Mouse (Mus musculus) neural tube, embryonic 12.5 days (tissue): Measurements from ENCODE around the gene Lrrc39. TPM values are rescaled to one million over a fixed set of nuclear protein-coding genes. Genes with fewer than 3 reads are reported as not detected.
A peak's percentile ranks its signal among the peaks of the same experiment; 100 is the strongest.
"Not testable (repeated sequence)": the region's sequence is repeated elsewhere in the genome, so short reads cannot be mapped to it uniquely, and the experiment has no call there.

Experiments
- ATAC-seq: fragments of 200-750 bp; cut with Nextera tagmentation; 2 replicates; pipeline ENCODE4 v1.8.0; 2017; ENCODE audit warnings: low read depth, mild to moderate bottlenecking, moderate TSS enrichment, moderate library complexity; ENCODE audit not compliant: low FRiP score
- H3K27ac ChIP-seq: fragments of 300-500 bp; sonication (generic); 2 replicates; pipeline ENCODE4 v1.5.1; 2016
- H3K27me3 ChIP-seq: fragments of 300-500 bp; sonication (generic); replicated peaks from 2 replicates; pipeline ENCODE4 v1.6.1; 2016; ENCODE audit warnings: mild to moderate bottlenecking
- H3K36me3 ChIP-seq: fragments of 300-500 bp; sonication (generic); 2 replicates; pipeline ENCODE4 v1.6.1; 2016; ENCODE audit warnings: mild to moderate bottlenecking
- H3K4me1 ChIP-seq: fragments of 300-500 bp; sonication (generic); 2 replicates; pipeline ENCODE4 v1.6.1; 2016
- H3K4me2 ChIP-seq: fragments of 300-500 bp; sonication (generic); replicated peaks from 2 replicates; pipeline ENCODE4 v1.6.1; 2016; ENCODE audit warnings: mild to moderate bottlenecking
- H3K4me3 ChIP-seq: fragments of 300-500 bp; sonication (generic); 2 replicates; pipeline ENCODE4 v1.5.1; 2016
- H3K9ac ChIP-seq: fragments of 300-500 bp; sonication (generic); 2 replicates; pipeline ENCODE4 v1.6.1; 2016; ENCODE audit warnings: mild to moderate bottlenecking
- H3K9me3 ChIP-seq: fragments of 300-500 bp; sonication (generic); 2 replicates; pipeline ENCODE4 v1.6.1; 2016; ENCODE audit warnings: mild to moderate bottlenecking
- WGBS: fragments of 180-500 bp; shearing (Covaris S2); methylation state at CpG from one replicate; pipeline ENCODE4 v1.1.7; 2016; 5-methylcytosine and 5-hydroxymethylcytosine counted together
- polyA plus RNA-seq: library from polyadenylated mRNA; unstranded; fragments of >200 nt; fragmentation: Nextera tagmentation; extraction: Ambion mirVana; gene quantifications from 2 replicates; pipeline ENCODE4 v1.2.1, GENCODE M21; 2016

Gene Lrrc39
- 0.70 and 0.98 TPM in 2 replicates for polyA plus RNA-seq

DNA sequence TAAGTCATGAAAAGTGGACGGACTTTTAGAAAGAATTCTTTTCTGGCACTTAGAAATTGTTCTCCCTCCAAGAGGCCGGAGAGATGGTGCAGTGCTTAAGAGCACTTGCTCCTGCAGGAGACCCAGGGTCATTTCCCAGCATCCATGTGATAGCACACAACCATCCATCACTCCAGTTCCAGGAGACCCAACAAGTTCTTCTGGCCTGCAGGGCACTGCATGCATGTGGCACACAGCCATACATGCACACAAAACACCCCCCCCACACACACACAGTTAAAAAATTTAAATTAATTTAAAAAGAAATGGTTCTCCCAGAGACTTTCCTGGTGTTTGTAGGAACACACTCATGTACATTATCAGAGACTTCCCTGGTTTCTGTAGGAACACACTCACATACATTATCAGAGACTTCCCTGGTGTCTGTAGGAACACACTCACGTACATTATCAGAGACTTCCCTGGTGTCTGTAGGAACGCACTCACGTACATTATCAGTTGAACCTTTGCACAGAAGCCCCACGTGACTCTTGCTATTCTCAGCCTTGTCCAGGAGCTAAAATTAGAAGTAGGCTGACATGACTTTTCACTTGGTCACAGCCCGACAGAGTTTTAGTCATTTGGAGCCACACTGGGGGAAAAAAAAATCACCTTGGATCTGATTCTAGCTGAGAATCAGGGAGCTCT is at the start of gene Lrrc39:
Gene Lrrc39 (plus strand): TSS at position 566 of the 687 bp plus-strand sequence.
- no peaks in the 10 kb centered on the region; the same call in 1 of the 2 replicates for H3K9me3 ChIP-seq
- H3K9ac ChIP-seq = no peak within 1 kb of the TSS
- no peaks in the 10 kb centered on the region for H3K4me1 ChIP-seq
- no peak for ATAC-seq
- H3K4me2 ChIP-seq = no peak within 1 kb of the TSS
- H3K36me3 ChIP-seq = no peaks in the 10 kb centered on the region
- H3K27me3 ChIP-seq = no peaks in the 10 kb centered on the region
- 86% methylated on average over 7 of the region's 7 CpGs for WGBS
- H3K27ac ChIP-seq = no peak within 1 kb of the TSS
- H3K4me3 ChIP-seq = no peak within 1 kb of the TSS

DNA sequence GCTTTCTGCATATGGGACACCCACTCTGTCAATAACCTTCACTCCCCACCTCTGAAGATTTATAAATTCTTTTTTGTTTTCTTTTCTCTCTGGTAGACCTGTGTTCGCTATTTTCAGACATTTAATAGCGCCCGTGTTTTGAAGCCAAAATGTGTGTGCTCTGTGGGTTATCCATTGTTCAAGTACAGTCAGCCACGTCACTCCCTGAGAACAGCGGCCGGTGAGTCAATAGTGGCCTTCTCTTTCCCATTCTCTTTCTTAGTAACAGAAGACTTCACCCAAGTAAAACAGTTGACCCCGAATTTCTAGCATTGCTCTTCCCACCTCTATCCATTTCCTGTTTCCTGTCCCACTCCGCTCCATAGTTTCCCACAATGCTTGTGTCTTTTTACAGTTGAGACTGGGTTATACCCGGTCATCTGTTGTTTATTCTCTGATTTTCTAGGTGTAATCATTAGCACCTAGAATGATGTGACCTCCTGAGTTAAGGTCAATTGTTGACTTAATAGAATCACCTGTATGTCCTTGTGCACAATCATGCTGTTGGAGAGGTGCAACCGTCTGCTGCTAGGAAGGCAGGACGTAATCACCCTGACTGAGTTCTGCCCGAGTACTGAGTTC is 42.5 kb upstream of the Lrrc39 start:
- peaks cover 6% of the 10 kb centered on the region for H3K36me3 ChIP-seq
- H3K9me3 ChIP-seq = no peaks in the 10 kb centered on the region
- H3K4me2 ChIP-seq = no peak overlapping the region
- no peak overlapping the region for H3K27ac ChIP-seq
- no peak overlapping the region for H3K9ac ChIP-seq
- no peak overlapping the region for H3K4me3 ChIP-seq
- no peaks in the 10 kb centered on the region for H3K27me3 ChIP-seq
- no peaks in the 10 kb centered on the region for H3K4me1 ChIP-seq
- ATAC-seq = no peak
- WGBS = 82% methylated on average over 12 of the region's 12 CpGs

DNA sequence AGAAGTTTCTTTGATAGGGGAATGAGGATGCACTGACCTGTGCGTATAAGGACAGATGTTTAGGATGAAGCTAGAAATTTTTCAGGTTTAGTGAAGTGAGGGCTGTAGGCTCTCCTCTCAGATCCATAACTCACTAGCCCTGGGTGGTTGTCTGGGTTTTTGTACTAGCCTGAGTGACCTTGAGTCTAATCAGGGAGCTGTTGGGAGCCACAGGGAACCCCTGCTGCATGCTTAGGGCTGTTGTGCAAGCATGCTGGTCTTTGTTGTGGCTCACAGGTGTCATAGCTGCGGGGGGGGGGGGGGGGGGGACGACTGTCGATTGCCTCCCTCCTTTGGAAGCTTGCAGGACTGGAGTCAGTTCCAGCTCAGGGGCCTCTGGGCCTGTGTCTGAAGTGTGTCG is 33.0 kb upstream of the Lrrc39 start:
- H3K27ac ChIP-seq = no peak overlapping the region
- 50% methylated on average over 4 of the region's 5 CpGs for WGBS
- H3K4me1 ChIP-seq = no peaks in the 10 kb centered on the region
- H3K9me3 ChIP-seq = no peaks in the 10 kb centered on the region
- no peak overlapping the region for H3K4me3 ChIP-seq
- no peak overlapping the region for H3K4me2 ChIP-seq
- ATAC-seq = no peak
- H3K36me3 ChIP-seq = peaks cover 16% of the 10 kb centered on the region
- H3K27me3 ChIP-seq = no peaks in the 10 kb centered on the region
- no peak overlapping the region for H3K9ac ChIP-seq

DNA sequence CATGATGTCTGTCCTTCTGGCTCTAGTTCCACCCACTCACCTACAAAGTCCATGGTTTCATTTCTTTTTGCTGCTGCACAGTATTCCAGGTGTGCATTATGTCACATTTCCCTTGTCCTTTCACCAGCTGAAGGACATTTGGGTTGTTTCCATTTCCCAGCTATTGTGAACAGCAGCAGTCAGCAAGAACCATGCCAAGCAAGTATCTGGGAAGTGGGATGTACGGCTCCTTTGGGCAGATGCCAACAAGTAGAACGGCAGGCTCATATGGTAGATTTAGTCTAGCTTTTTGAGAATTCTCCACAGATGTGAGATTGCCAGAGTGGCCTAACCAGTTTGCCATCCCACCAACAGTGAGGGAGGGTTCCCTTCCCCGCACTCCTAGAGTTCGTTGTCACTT is 31.9 kb upstream of the Lrrc39 start:
- no peak overlapping the region for H3K4me3 ChIP-seq
- no peak overlapping the region for H3K27ac ChIP-seq
- 89% methylated on average over 4 of the region's 4 CpGs for WGBS
- no peak overlapping the region for H3K9ac ChIP-seq
- no peaks in the 10 kb centered on the region for H3K9me3 ChIP-seq
- peaks cover 25% of the 10 kb centered on the region for H3K36me3 ChIP-seq
- H3K4me1 ChIP-seq = 0 out of 2 replicates have a peak, but pooled peaks cover 2% of the 10 kb centered on the region
- no peak overlapping the region for H3K4me2 ChIP-seq
- H3K27me3 ChIP-seq = no peaks in the 10 kb centered on the region
- ATAC-seq = no peak

DNA sequence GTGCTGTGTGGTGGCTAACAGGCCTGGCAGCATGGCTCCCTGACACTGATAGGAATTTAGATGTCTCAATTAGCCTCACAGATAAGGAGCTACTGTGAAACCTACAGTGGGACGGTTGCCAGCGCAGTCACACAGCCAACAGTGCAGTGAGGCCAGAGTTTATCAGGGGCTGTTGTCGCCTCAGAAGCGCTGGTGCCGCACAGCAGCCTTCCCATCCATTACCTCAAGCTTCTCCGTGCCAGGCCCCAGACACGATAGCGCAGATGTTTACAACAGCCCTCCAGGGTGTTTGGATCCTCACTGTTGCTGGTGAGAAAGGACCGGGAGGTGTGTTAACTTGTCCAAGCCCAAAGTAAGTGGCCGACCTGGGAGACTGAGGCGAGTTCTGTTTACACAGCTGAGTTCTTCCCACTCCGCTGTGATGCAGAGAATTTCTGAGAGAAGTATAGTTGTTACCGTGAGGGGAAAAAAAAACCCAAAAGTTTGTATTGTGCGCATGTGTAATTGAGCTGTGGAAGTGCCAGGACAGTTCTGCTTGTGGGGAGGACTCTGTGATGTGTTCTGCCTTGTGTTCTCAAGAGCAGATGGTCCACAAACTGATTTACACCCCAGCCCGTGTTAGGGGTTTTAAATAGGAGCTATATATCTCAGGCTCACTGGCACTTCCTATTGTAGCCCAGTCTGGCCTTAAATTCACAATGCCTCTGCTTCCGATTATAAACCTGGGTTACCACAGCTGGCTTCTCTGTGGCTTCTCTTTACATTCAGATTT is 26.2 kb upstream of the Lrrc39 start:
- Histone ChIP-seq H3K4me1 (peaks cover 15% of the 10 kb centered on the region), H3K36me3 (peaks cover 50% of the 10 kb centered on the region), H3K4me3 (no peak overlapping the region), H3K4me2 (peak overlapping the region; percentile 45), H3K27me3 (no peaks in the 10 kb centered on the region), H3K9ac (0 out of 2 replicates have a peak overlapping the region, but pooled peaks have one; percentile 6), H3K9me3 (no peaks in the 10 kb centered on the region), H3K27ac (peak overlapping the region; percentile 81; the same call in 1 of the 2 replicates)
- WGBS = 7% methylated on average over 16 of the region's 16 CpGs
- ATAC-seq = peak; percentile 95

DNA sequence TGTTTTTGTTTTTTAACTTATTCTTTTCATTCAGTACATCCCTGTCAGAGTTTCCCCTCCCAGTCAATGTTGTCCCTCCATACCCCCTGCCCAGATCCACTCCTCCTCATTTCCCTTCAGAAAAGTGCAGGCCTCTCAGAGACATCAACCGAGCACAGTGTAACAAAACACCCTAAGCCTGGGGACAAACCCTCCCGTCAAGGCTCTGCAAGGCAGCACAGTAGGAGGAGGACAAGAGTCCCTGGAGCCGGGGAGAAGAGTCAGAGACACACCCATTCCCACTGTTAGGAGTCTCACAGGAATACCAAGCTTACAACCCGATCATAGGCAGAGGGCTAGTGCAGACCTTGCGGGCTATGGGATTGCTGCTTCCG is 25.6 kb upstream of the Lrrc39 start:
- Histone ChIP-seq H3K4me1 (peaks cover 15% of the 10 kb centered on the region), H3K9ac (no peak overlapping the region), H3K27me3 (no peaks in the 10 kb centered on the region), H3K9me3 (no peaks in the 10 kb centered on the region), H3K36me3 (peaks cover 56% of the 10 kb centered on the region), H3K27ac (peak overlapping the region; percentile 81), H3K4me2 (peak overlapping the region; percentile 45), H3K4me3 (no peak overlapping the region)
- 11% methylated on average over 6 of the region's 6 CpGs for WGBS
- peak; percentile 89 for ATAC-seq

DNA sequence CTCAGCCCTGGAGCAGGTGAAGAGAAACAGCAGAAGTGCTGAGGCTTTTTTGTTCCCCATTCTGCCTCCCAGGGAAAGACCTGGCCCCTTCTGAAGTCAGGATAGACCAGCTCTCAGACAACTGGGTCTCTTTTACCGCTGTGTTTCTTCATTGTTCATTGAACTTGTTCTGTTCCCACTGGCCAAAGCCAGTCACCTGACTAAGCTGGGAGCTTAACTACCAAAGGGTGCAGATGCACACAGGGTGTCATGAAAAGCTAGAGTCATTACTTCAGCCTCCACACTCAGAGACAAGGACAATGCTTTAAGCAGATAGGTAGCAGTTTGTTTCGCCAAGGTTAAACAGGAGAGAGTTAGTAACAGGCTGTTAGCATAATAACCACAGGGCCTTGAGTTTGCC is 20.7 kb upstream of the Lrrc39 start:
- H3K27ac ChIP-seq = no peak overlapping the region
- ATAC-seq = no peak
- WGBS = 50% methylated on average over 2 of the region's 2 CpGs
- no peaks in the 10 kb centered on the region for H3K27me3 ChIP-seq
- H3K36me3 ChIP-seq = peaks cover 66% of the 10 kb centered on the region
- no peak overlapping the region for H3K9ac ChIP-seq
- H3K9me3 ChIP-seq = no peaks in the 10 kb centered on the region
- no peak overlapping the region for H3K4me3 ChIP-seq
- peaks cover 5% of the 10 kb centered on the region for H3K4me1 ChIP-seq
- no peak overlapping the region for H3K4me2 ChIP-seq

DNA sequence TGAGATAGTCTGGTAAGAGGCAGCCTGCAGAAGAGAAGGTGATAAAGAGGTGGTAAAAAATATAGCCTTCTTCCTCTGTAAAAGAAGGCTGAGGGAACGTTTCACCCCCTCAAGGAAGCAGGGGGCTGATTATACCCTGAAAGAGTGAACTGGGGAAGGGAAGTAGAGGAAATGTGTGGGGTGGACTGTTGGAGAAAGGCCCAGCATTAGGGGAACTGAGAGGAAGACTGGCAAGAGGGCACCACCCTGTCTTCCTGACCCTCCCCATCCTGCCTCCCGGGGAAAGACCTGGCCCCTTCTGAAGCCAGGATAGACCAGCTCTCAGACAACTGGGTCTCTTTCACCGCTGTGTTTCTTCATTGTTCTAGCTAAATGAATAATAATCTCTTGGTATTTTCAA is 20.2 kb upstream of the Lrrc39 start:
- Histone ChIP-seq H3K36me3 (peaks cover 67% of the 10 kb centered on the region), H3K9me3 (no peaks in the 10 kb centered on the region), H3K4me1 (peaks cover under 1% of the 10 kb centered on the region; the same call in 1 of the 2 replicates), H3K9ac (no peak overlapping the region), H3K27me3 (no peaks in the 10 kb centered on the region), H3K27ac (no peak overlapping the region), H3K4me3 (no peak overlapping the region), H3K4me2 (no peak overlapping the region)
- no peak for ATAC-seq
- 58% methylated on average over 3 of the region's 3 CpGs for WGBS

DNA sequence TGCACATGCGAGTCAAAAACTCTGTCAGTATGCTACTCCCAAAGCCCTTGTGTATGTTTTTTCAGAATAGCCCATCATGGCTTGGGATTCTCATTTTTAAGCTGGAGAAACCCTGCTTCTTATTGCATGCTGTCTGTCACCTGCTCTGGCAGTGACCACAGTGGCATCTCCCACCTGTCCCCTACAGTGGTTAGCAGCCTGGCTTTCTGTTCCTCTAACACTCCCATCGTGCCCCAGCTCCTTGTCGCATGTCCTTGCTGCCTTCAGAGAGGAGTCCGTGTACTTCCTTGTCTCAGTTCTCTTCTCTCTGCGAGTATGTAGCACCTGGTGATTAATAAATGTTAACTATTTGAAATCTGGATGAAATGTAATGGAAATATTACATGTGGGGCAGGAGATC is 15.3 kb upstream of the Lrrc39 start:
- Histone ChIP-seq H3K4me3 (no peak overlapping the region), H3K9ac (no peak overlapping the region), H3K9me3 (no peaks in the 10 kb centered on the region), H3K27ac (no peak overlapping the region), H3K27me3 (no peaks in the 10 kb centered on the region), H3K4me2 (no peak overlapping the region), H3K4me1 (no peaks in the 10 kb centered on the region), H3K36me3 (peaks cover 44% of the 10 kb centered on the region)
- ATAC-seq = no peak
- WGBS = 93% methylated on average over 5 of the region's 5 CpGs

DNA sequence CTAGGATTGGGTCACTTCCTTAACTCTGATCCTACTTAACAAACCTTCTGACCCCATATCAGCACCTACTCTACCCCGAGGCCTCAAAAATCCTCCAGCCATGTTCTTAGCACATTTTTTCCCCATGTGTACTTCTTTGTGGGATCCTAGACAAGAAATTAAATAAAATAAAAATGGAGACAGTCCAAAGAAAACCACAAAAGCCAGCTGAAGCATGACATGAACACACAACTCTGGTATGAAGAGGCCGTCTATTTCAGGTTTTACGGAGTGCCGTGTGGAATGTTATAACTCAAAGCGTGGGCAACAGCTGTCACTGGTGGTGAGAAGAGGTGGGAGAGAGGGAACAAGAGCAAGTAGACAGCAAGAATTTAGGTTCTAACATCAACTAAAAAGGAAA is 11.4 kb upstream of the Lrrc39 start:
- no peaks in the 10 kb centered on the region for H3K27me3 ChIP-seq
- no peak overlapping the region for H3K4me2 ChIP-seq
- 96% methylated on average over 5 of the region's 5 CpGs for WGBS
- no peak overlapping the region for H3K4me3 ChIP-seq
- H3K4me1 ChIP-seq = no peaks in the 10 kb centered on the region
- H3K36me3 ChIP-seq = peaks cover 16% of the 10 kb centered on the region
- ATAC-seq = no peak
- H3K27ac ChIP-seq = no peak overlapping the region
- no peak overlapping the region for H3K9ac ChIP-seq
- H3K9me3 ChIP-seq = no peaks in the 10 kb centered on the region

DNA sequence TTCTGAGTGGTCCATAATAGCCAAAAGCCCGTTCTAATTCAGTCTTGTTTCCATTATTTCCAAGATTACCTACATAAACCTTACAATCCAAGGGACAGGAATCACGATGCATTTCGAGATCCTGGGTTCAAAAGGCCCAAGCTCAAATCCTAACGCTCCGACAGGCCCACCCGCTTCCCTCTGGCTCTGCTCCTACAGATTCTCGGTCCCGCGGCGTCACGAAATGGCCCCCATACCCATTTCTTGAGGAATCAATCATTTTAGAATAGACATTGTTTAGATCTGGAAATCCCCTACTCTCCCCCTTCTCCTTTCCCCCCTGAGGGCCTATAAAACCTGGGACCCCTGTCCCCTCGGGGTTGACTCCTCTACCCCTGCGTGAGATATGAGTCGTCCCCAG is 1.5 kb upstream of the Lrrc39 start:
- H3K36me3 ChIP-seq, H3K4me3 ChIP-seq, H3K4me1 ChIP-seq, ATAC-seq, H3K27ac ChIP-seq, H3K4me2 ChIP-seq, H3K9ac ChIP-seq, H3K9me3 ChIP-seq, H3K27me3 ChIP-seq: not testable (repeated sequence)
- WGBS = 92% methylated on average over 14 of the region's 14 CpGs

DNA sequence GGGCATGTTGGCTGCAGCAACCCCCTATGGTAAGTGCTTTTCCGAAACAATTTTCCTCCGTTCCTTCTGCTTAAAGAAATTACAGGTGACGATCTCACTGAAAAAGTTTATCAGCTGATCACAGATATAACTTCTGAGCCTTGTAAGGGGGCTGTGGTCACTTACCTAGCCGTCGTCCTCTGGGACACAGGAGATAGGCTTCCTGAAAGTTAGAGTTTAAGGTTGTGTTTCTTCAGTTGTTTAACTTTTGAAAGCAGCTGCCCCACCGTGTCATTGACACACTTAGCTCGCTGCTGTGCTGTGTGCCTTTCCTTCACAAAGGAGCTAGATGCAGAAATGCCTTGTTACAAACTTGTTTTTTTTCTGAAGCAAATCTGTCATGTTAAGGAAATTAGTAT is 321 bp downstream of the Lrrc39 start:
- Histone ChIP-seq H3K9ac (no peak overlapping the region), H3K4me2 (no peak overlapping the region), H3K4me1 (no peaks in the 10 kb centered on the region), H3K9me3 (no peaks in the 10 kb centered on the region; the same call in 1 of the 2 replicates), H3K36me3 (no peaks in the 10 kb centered on the region), H3K27ac (no peak overlapping the region), H3K4me3 (no peak overlapping the region), H3K27me3 (no peaks in the 10 kb centered on the region)
- no peak for ATAC-seq
- 86% methylated on average over 7 of the region's 7 CpGs for WGBS
